8 mouse cellular contexts compared by ENCODE assay signal in genomic region chr4:71130946-71131669, GRCm38 (mm10).
DNase-seq lines count a peak whose midpoint lies in the region; ATAC-seq lines count a peak whose summit lies in the region.

No protein-coding gene starts in this region.

- no peak overlapping the region for H3K27ac ChIP-seq in hindbrain, embryonic 10.5 days
- H3K27ac ChIP-seq in limb, embryonic 13.5 days, result no peak overlapping the region

- H3K36me3 ChIP-seq in hindbrain, embryonic 10.5 days, result no peaks in the 10 kb centered on the region
- H3K36me3 ChIP-seq in limb, embryonic 13.5 days, result no peaks in the 10 kb centered on the region

- DNase-seq in right cerebral cortex, adult 18-20 months, result peak; percentile 4
- no peak for DNase-seq in right cerebral cortex, postnatal 14 days
- DNase-seq in hindbrain, embryonic 10.5 days (ENCODE audit: low spot score), result peak; percentile 44
- DNase-seq in liver, result no peak
- DNase-seq in gastrocnemius, postnatal 10 days, result no peak
- DNase-seq in ovary, postnatal 10 days (ENCODE audit: low spot score), result no peak

- no peak overlapping the region for H3K9ac ChIP-seq in limb, embryonic 13.5 days

- no peaks in the 10 kb centered on the region for H3K27me3 ChIP-seq in hindbrain, embryonic 10.5 days (ENCODE audit: insufficient read depth, poor library complexity, severe bottlenecking)
- no peaks in the 10 kb centered on the region for H3K27me3 ChIP-seq in limb, embryonic 13.5 days

- 48% methylated on average over 7 of the region's 7 CpGs for WGBS in hindbrain, embryonic 10.5 days
- 6% methylated on average over 7 of the region's 7 CpGs for WGBS in limb, embryonic 13.5 days

- H3K9me3 ChIP-seq in hindbrain, embryonic 10.5 days, result no peaks in the 10 kb centered on the region
- H3K9me3 ChIP-seq in limb, embryonic 13.5 days, result no peaks in the 10 kb centered on the region

- 0 out of 2 replicates have a peak, but pooled peaks cover 9% of the 10 kb centered on the region for H3K4me1 ChIP-seq in hindbrain, embryonic 10.5 days (replicated peaks)
- peaks cover 17% of the 10 kb centered on the region; the same call in 1 of the 2 replicates for H3K4me1 ChIP-seq in limb, embryonic 13.5 days

- 0 out of 2 replicates have a peak overlapping the region, but pooled peaks have one; percentile 5 for H3K4me2 ChIP-seq in limb, embryonic 13.5 days (replicated peaks)

- peak; percentile 96 for ATAC-seq in limb, embryonic 13.5 days (ENCODE audit: low FRiP score, low read depth)
- no peak for ATAC-seq in CD4-positive, CD25-positive, alpha-beta regulatory T cell, adult 4 months

- H3K4me3 ChIP-seq in hindbrain, embryonic 10.5 days, result no peak overlapping the region
- no peak overlapping the region for H3K4me3 ChIP-seq in limb, embryonic 13.5 days

Comparison
In these comparisons a context has a peak if more than half of its experiments do, and no peak if none do; other contexts are left out.
1. DNase-seq: peak in right cerebral cortex, adult 18-20 months (single experiment) and hindbrain, embryonic 10.5 days (single experiment); none in right cerebral cortex, postnatal 14 days (single experiment), liver (single experiment), gastrocnemius, postnatal 10 days (single experiment) and ovary, postnatal 10 days (single experiment).